Mouse (Mus musculus) layer of hippocampus, postnatal 10 days (tissue): Measurements from ENCODE around the gene Gabbr2. TPM values are rescaled to one million over a fixed set of nuclear protein-coding genes. Genes with fewer than 3 reads are reported as not detected.

Source experiments
- DNase-seq, 2 experiments: peaks; one replicate each; pipeline ENCODE4 v3.0.0; 2021; ENCODE audit warnings: low spot score in 2 of 2
- long read RNA-seq: library from polyadenylated mRNA; stranded (forward); transcript quantifications from one replicate; pipeline ENCODE4 v2.0.0, GENCODE M21; 2023
- total RNA-seq, 2 experiments: library from RNA; stranded (reverse); gene quantifications; 2 replicates each; pipeline ENCODE4 v1.2.3; 2021

Gene Gabbr2
- total RNA-seq = 100 to 1,000 TPM; 184 to 203 TPM
- long read RNA-seq, full-length matches to known transcripts = 23 of 57 reads
- long read RNA-seq, partial matches to known transcripts = 11 of 57 reads
- long read RNA-seq, other reads (novel, unspliced or antisense) = 23 of 57 reads

- peak; percentile 69 to 80 for DNase-seq
Observed at GRCm38 (mm10) chr4:46991016-46991958, at the start of gene Gabbr2. TSS of gene Gabbr2 (minus strand) at chr4:46991873.

GRCm38 (mm10) chr4:47039586-47039985, 47.9 kb upstream of the Gabbr2 start:
- DNase-seq = no peak

GRCm38 (mm10) chr4:47037321-47037657, 45.6 kb upstream of the Gabbr2 start:
- DNase-seq = peak; percentile 88

GRCm38 (mm10) chr4:47036486-47037320, 45.0 kb upstream of the Gabbr2 start:
- peak in 1 of 2 experiments; percentile 51 for DNase-seq

GRCm38 (mm10) chr4:47035536-47035935, 43.9 kb upstream of the Gabbr2 start:
- no peak for DNase-seq

GRCm38 (mm10) chr4:47032171-47032570, 40.5 kb upstream of the Gabbr2 start:
- no peak for DNase-seq

- no peak for DNase-seq
Observed at GRCm38 (mm10) chr4:47028791-47029190, 37.1 kb upstream of the Gabbr2 start.

GRCm38 (mm10) chr4:47023949-47024348, 32.3 kb upstream of the Gabbr2 start:
- no peak for DNase-seq

- no peak for DNase-seq
Observed at GRCm38 (mm10) chr4:47022804-47023603, 31.3 kb upstream of the Gabbr2 start.

GRCm38 (mm10) chr4:47020563-47020962, 28.9 kb upstream of the Gabbr2 start:
- DNase-seq = peak; percentile 73 to 76

- no peak for DNase-seq
Observed at GRCm38 (mm10) chr4:47015156-47015555, 23.5 kb upstream of the Gabbr2 start.

GRCm38 (mm10) chr4:47012476-47012875, 20.8 kb upstream of the Gabbr2 start:
- DNase-seq = peak; percentile 43 to 51

GRCm38 (mm10) chr4:47010400-47011231, 18.9 kb upstream of the Gabbr2 start:
- peak in 1 of 2 experiments; percentile 43 for DNase-seq

GRCm38 (mm10) chr4:47000626-47001395, 9.1 kb upstream of the Gabbr2 start:
- DNase-seq = no peak

GRCm38 (mm10) chr4:46997969-46998368, 6.3 kb upstream of the Gabbr2 start:
- DNase-seq = no peak

- DNase-seq = peak; percentile 50 to 55
Observed at GRCm38 (mm10) chr4:46992827-46993473, 1.3 kb upstream of the Gabbr2 start.

GRCm38 (mm10) chr4:46991959-46992316, 265 bp upstream of the Gabbr2 start:
- no peak for DNase-seq

- peak; percentile 48 to 58 for DNase-seq
Observed at GRCm38 (mm10) chr4:46990281-46991015, 1.2 kb downstream of the Gabbr2 start.
